Mouse (Mus musculus): ENCODE measurements around the gene Gm45261. TPM values are rescaled to one million over a fixed set of nuclear protein-coding genes. Genes with fewer than 3 reads are reported as not detected.

Gene Gm45261
- polyA plus RNA-seq (2015; fragmentation: Nextera tagmentation; extraction: Ambion mirVana) = not detected in 2 replicates

GRCm38 (mm10) chr1:80461348-80461747, at the start of gene Gm45261:
TSS of gene Gm45261 (minus strand) at chr1:80461448.
- Histone ChIP-seq H3K9me3 (no peaks in the 10 kb centered on the region), H3K4me3 (replicated peaks) (no peak within 1 kb of the TSS), H3K27me3 (no peaks in the 10 kb centered on the region), H3K27ac (no peak within 1 kb of the TSS), H3K4me2 (replicated peaks) (no peak within 1 kb of the TSS), H3K4me1 (replicated peaks) (no peaks in the 10 kb centered on the region), H3K9ac (replicated peaks) (no peak within 1 kb of the TSS), H3K36me3 (no peaks in the 10 kb centered on the region)
- ATAC-seq = no peak
- 86% methylated on average over 6 of the region's 6 CpGs for WGBS

GRCm38 (mm10) chr1:80504757-80505156, 43.5 kb upstream of the Gm45261 start:
- WGBS = 87% methylated on average over 2 of the region's 2 CpGs
- Histone ChIP-seq H3K36me3 (no peaks in the 10 kb centered on the region), H3K4me2 (replicated peaks) (no peak overlapping the region), H3K27ac (no peak overlapping the region), H3K4me1 (replicated peaks) (no peaks in the 10 kb centered on the region), H3K9ac (replicated peaks) (no peak overlapping the region), H3K27me3 (no peaks in the 10 kb centered on the region), H3K9me3 (no peaks in the 10 kb centered on the region; the same call in 1 of the 2 replicates), H3K4me3 (replicated peaks) (no peak overlapping the region)
- no peak for ATAC-seq

- no peak overlapping the region for H3K9ac ChIP-seq (replicated peaks)
- H3K4me2 ChIP-seq (replicated peaks) = no peak overlapping the region
- ATAC-seq = no peak
- no peak overlapping the region for H3K27ac ChIP-seq
- H3K27me3 ChIP-seq = no peaks in the 10 kb centered on the region
- no peaks in the 10 kb centered on the region for H3K4me1 ChIP-seq (replicated peaks)
- no peak overlapping the region for H3K4me3 ChIP-seq (replicated peaks)
- WGBS = 97% methylated on average over 4 of the region's 4 CpGs
- H3K36me3 ChIP-seq = no peaks in the 10 kb centered on the region
- H3K9me3 ChIP-seq = no peaks in the 10 kb centered on the region; the same call in 1 of the 2 replicates
These were observed 42.8 kb upstream of the Gm45261 start for GRCm38 (mm10) chr1:80504081-80504480.

GRCm38 (mm10) chr1:80502456-80503165, 41.4 kb upstream of the Gm45261 start:
- Histone ChIP-seq H3K4me3 (replicated peaks) (no peak overlapping the region), H3K4me1 (replicated peaks) (no peaks in the 10 kb centered on the region), H3K9ac (replicated peaks) (no peak overlapping the region), H3K9me3 (no peaks in the 10 kb centered on the region; the same call in 1 of the 2 replicates), H3K27ac (no peak overlapping the region), H3K36me3 (no peaks in the 10 kb centered on the region), H3K4me2 (replicated peaks) (no peak overlapping the region), H3K27me3 (no peaks in the 10 kb centered on the region)
- no peak for ATAC-seq
- 81% methylated on average over 9 of the region's 9 CpGs for WGBS

GRCm38 (mm10) chr1:80499264-80499663, 38.0 kb upstream of the Gm45261 start:
- no peak overlapping the region for H3K27ac ChIP-seq
- WGBS = 49% methylated on average over 7 of the region's 7 CpGs
- no peak overlapping the region for H3K4me2 ChIP-seq (replicated peaks)
- H3K27me3 ChIP-seq = no peaks in the 10 kb centered on the region
- no peak overlapping the region for H3K4me3 ChIP-seq (replicated peaks)
- H3K36me3 ChIP-seq = no peaks in the 10 kb centered on the region
- no peaks in the 10 kb centered on the region for H3K4me1 ChIP-seq (replicated peaks)
- H3K9me3 ChIP-seq = no peaks in the 10 kb centered on the region
- no peak overlapping the region for H3K9ac ChIP-seq (replicated peaks)
- ATAC-seq = 0 out of 2 replicates have a peak, but pooled peaks have one; percentile 17

GRCm38 (mm10) chr1:80496360-80496759, 35.1 kb upstream of the Gm45261 start:
- Histone ChIP-seq H3K9ac (replicated peaks) (no peak overlapping the region), H3K27ac (no peak overlapping the region), H3K9me3 (no peaks in the 10 kb centered on the region), H3K36me3 (no peaks in the 10 kb centered on the region), H3K4me1 (replicated peaks) (no peaks in the 10 kb centered on the region), H3K4me2 (replicated peaks) (no peak overlapping the region), H3K27me3 (no peaks in the 10 kb centered on the region), H3K4me3 (replicated peaks) (no peak overlapping the region)
- WGBS = 89% methylated on average over 4 of the region's 4 CpGs
- ATAC-seq = no peak

- Histone ChIP-seq H3K4me2 (replicated peaks) (no peak overlapping the region), H3K4me1 (replicated peaks) (no peaks in the 10 kb centered on the region; the same call in 1 of the 2 replicates), H3K9ac (replicated peaks) (no peak overlapping the region), H3K4me3 (replicated peaks) (no peak overlapping the region), H3K27me3 (no peaks in the 10 kb centered on the region), H3K27ac (no peak overlapping the region), H3K9me3 (no peaks in the 10 kb centered on the region), H3K36me3 (no peaks in the 10 kb centered on the region)
- 93% methylated on average over 5 of the region's 5 CpGs for WGBS
- ATAC-seq = no peak
These were observed 22.2 kb upstream of the Gm45261 start for GRCm38 (mm10) chr1:80483419-80483818.

GRCm38 (mm10) chr1:80474942-80475341, 13.7 kb upstream of the Gm45261 start:
- Histone ChIP-seq H3K4me2 (replicated peaks) (no peak overlapping the region), H3K4me1 (replicated peaks) (no peaks in the 10 kb centered on the region), H3K9me3 (no peaks in the 10 kb centered on the region), H3K27me3 (no peaks in the 10 kb centered on the region), H3K36me3 (no peaks in the 10 kb centered on the region), H3K27ac (no peak overlapping the region), H3K4me3 (replicated peaks) (no peak overlapping the region), H3K9ac (replicated peaks) (no peak overlapping the region)
- ATAC-seq = no peak
- 72% methylated on average over 1 of the region's 1 CpGs for WGBS

- Histone ChIP-seq H3K4me2 (replicated peaks) (no peak overlapping the region), H3K4me3 (replicated peaks) (no peak overlapping the region), H3K27me3 (no peaks in the 10 kb centered on the region), H3K4me1 (replicated peaks) (no peaks in the 10 kb centered on the region), H3K9ac (replicated peaks) (no peak overlapping the region), H3K9me3 (no peaks in the 10 kb centered on the region), H3K27ac (no peak overlapping the region), H3K36me3 (no peaks in the 10 kb centered on the region)
- WGBS = 90% methylated on average over 1 of the region's 1 CpGs
- ATAC-seq = no peak
These were observed 11.1 kb upstream of the Gm45261 start for GRCm38 (mm10) chr1:80472395-80472794.

GRCm38 (mm10) chr1:80459923-80460322, 1.3 kb downstream of the Gm45261 start:
- H3K27ac ChIP-seq = no peak overlapping the region
- no peak overlapping the region for H3K9ac ChIP-seq (replicated peaks)
- H3K9me3 ChIP-seq = no peaks in the 10 kb centered on the region
- 92% methylated on average over 1 of the region's 1 CpGs for WGBS
- no peak overlapping the region for H3K4me3 ChIP-seq (replicated peaks)
- no peaks in the 10 kb centered on the region for H3K27me3 ChIP-seq
- no peaks in the 10 kb centered on the region for H3K36me3 ChIP-seq
- H3K4me1 ChIP-seq (replicated peaks) = no peaks in the 10 kb centered on the region
- no peak for ATAC-seq
- H3K4me2 ChIP-seq (replicated peaks) = no peak overlapping the region

- ATAC-seq = no peak
These were observed 1.8 kb downstream of the Gm45261 start for GRCm38 (mm10) chr1:80459477-80459876.

GRCm38 (mm10) chr1:80453971-80454370, 7.3 kb downstream of the Gm45261 start:
- no peaks in the 10 kb centered on the region for H3K4me1 ChIP-seq (replicated peaks)
- no peaks in the 10 kb centered on the region for H3K36me3 ChIP-seq
- H3K4me3 ChIP-seq (replicated peaks) = no peak overlapping the region
- H3K27ac ChIP-seq = no peak overlapping the region
- no peak overlapping the region for H3K9ac ChIP-seq (replicated peaks)
- H3K9me3 ChIP-seq = no peaks in the 10 kb centered on the region
- no peak for ATAC-seq
- 75% methylated on average over 2 of the region's 2 CpGs for WGBS
- H3K4me2 ChIP-seq (replicated peaks) = no peak overlapping the region
- H3K27me3 ChIP-seq = no peaks in the 10 kb centered on the region

More at GRCm38 (mm10) chr1:80459477-80459876, 1.8 kb downstream of the Gm45261 start:
- Histone ChIP-seq H3K27ac (no peak overlapping the region), H3K27me3 (no peaks in the 10 kb centered on the region), H3K4me2 (replicated peaks) (no peak overlapping the region), H3K9ac (replicated peaks) (no peak overlapping the region), H3K9me3 (no peaks in the 10 kb centered on the region), H3K36me3 (no peaks in the 10 kb centered on the region), H3K4me3 (replicated peaks) (no peak overlapping the region), H3K4me1 (replicated peaks) (no peaks in the 10 kb centered on the region)
